Mouse (Mus musculus): ENCODE results near the gene Slc31a2.

DNA sequence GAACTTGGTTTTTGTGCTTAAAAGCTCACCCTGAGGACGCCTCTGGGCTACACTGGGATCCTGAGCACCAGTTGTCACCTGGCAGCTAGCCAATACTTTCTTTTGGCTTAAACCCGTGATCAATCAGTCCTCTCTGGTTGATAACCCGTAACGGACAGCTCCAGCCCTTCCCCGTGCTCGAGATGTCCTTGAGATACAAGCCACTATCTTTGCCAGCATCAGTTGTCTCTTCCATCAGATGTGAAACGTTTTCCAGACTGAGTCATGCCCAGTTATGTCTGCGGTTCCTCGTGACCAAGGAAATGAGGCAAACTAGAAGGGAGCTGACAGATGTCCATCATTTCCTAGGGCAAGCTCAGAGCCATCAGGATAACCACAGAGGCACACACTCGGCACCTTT is 4.7 kb downstream of the Slc31a2 start:
- no peak for TF ChIP-seq CTCF (IDR thresholded peaks at IDR 0.05; ENCODE audit: extremely low read depth, insufficient read length, insufficient replicate concordance, low read depth, low read length)
- TF ChIP-seq POLR2A (IDR thresholded peaks at IDR 0.05; ENCODE audit: low read depth, low read length): no peak
